Mouse (Mus musculus) heart, adult 9 months (tissue): ENCODE results near the gene Hist1h3f.
A peak's percentile ranks its signal among the peaks of the same experiment; 100 is the strongest.
"Not testable (repeated sequence)": the region's sequence is repeated elsewhere in the genome, so short reads cannot be mapped to it uniquely, and the experiment has no call there.

Experiments used
- DNase-seq, 2 experiments: peaks; one replicate each; pipeline ENCODE4 v3.0.0; 2022; ENCODE audit warnings: low spot score in 2 of 2

The Hist1h3f gene

GRCm38 (mm10) chr13:23582219-23583056 is 38.6 kb downstream of the Hist1h3f start:
- DNase-seq: no peak

- no peak for DNase-seq
Measured at GRCm38 (mm10) chr13:23583387-23584068, 39.7 kb downstream of the Hist1h3f start.

- DNase-seq: no peak
Measured at GRCm38 (mm10) chr13:23584331-23584730, 40.5 kb downstream of the Hist1h3f start.

- DNase-seq: peak; percentile 69 to 75
Measured at GRCm38 (mm10) chr13:23585029-23585441, 41.2 kb downstream of the Hist1h3f start.

GRCm38 (mm10) chr13:23585442-23586098 is 41.7 kb downstream of the Hist1h3f start:
- peak; percentile 88 to 93 for DNase-seq

GRCm38 (mm10) chr13:23586099-23586939 is 42.5 kb downstream of the Hist1h3f start:
- no peak for DNase-seq

- DNase-seq: no peak
Measured at GRCm38 (mm10) chr13:23586940-23587225, 43.0 kb downstream of the Hist1h3f start.

GRCm38 (mm10) chr13:23591206-23591605 is 47.4 kb downstream of the Hist1h3f start:
- DNase-seq: no peak

GRCm38 (mm10) chr13:23591886-23592285 is 48.0 kb downstream of the Hist1h3f start:
- not testable (repeated sequence) for DNase-seq

- DNase-seq: no peak
Measured at GRCm38 (mm10) chr13:23592614-23593013, 48.8 kb downstream of the Hist1h3f start.

- no peak for DNase-seq
Measured at GRCm38 (mm10) chr13:23593051-23593770, 49.4 kb downstream of the Hist1h3f start.
